Mouse (Mus musculus) embryonic stem cell, embryonic (primary cell): ENCODE results near the gene Agbl2.

Source experiments
- CTCF ChIA-PET, 4 experiments: fragments of 300-600 bp in 2 of 4; fragments of 350-600 bp in 2 of 4; sonication (Branson Sonifier 250); formaldehyde crosslinking; loops; one replicate each; lab custom pipeline; 2022; ENCODE audit warnings: inconsistent platforms in 2 of 4; lab: Charles Lee
- POLR2A ChIA-PET, 4 experiments: fragments of 300-600 bp in 2 of 4; fragments of 350-600 bp in 2 of 4; sonication (Branson Sonifier 250); formaldehyde crosslinking; loops; one replicate each; lab custom pipeline; 2022; ENCODE audit warnings: antibody characterized with exemption in 4 of 4, inconsistent platforms in 1 of 4; lab: Charles Lee

Agbl2 gene

GRCm38 (mm10) chr2:90881824-90882223 lies 99.3 kb downstream of the Agbl2 start:
- CTCF ChIA-PET, result no interaction called here
- POLR2A ChIA-PET, result interaction anchor here in 2 of 4 experiments (0.8 to 1.5 kb wide), 3 partner anchors 10 to 22 kb away, joined by 3 to 4 read pairs (median 3); no protein-coding TSS in a partner anchor
